Mouse (Mus musculus) lung, postnatal 0 days (tissue): ENCODE data around the gene Zdhhc5. TPM values are rescaled to one million over a fixed set of nuclear protein-coding genes. Genes with fewer than 3 reads are reported as not detected.

Experiments used
- ATAC-seq: fragments of 200-750 bp; cut with Nextera tagmentation; 2 replicates; pipeline ENCODE4 v1.8.0; 2017; ENCODE audit warnings: moderate library complexity
- DNase-seq: peaks from one replicate; pipeline ENCODE4 v3.0.0-alpha.2; 2016; ENCODE audit warnings: low spot score
- H3K27ac ChIP-seq: fragments of 300-500 bp; sonication (generic); 2 replicates; pipeline ENCODE4 v1.5.1; 2014; ENCODE audit warnings: antibody characterized with exemption, mild to moderate bottlenecking, low read length, mixed read lengths
- H3K27me3 ChIP-seq: fragments of 300-500 bp; sonication (generic); replicated peaks from 2 replicates; pipeline ENCODE4 v1.6.1; 2014; ENCODE audit warnings: low read length, mixed read lengths; ENCODE audit not compliant: insufficient read depth
- H3K36me3 ChIP-seq: fragments of 300-500 bp; sonication (generic); 2 replicates; pipeline ENCODE4 v1.6.1; 2014; ENCODE audit warnings: low read length, mixed read lengths; ENCODE audit not compliant: insufficient read depth
- H3K4me1 ChIP-seq: fragments of 300-500 bp; sonication (generic); 2 replicates; pipeline ENCODE4 v1.6.1; 2014; ENCODE audit warnings: antibody characterized with exemption, low read depth, low read length, mixed read lengths; ENCODE audit not compliant: insufficient read depth
- H3K4me2 ChIP-seq: fragments of 300-500 bp; sonication (generic); replicated peaks from 2 replicates; pipeline ENCODE4 v1.6.1; 2014; ENCODE audit warnings: low read depth, mild to moderate bottlenecking, low read length, moderate library complexity, mixed read lengths
- H3K4me3 ChIP-seq: fragments of 300-500 bp; sonication (generic); 2 replicates; pipeline ENCODE4 v1.5.1; 2014; ENCODE audit warnings: low read depth, low read length
- H3K9ac ChIP-seq: fragments of 300-500 bp; sonication (generic); replicated peaks from 2 replicates; pipeline ENCODE4 v1.6.1; 2014; ENCODE audit warnings: low read depth, mild to moderate bottlenecking
- H3K9me3 ChIP-seq: fragments of 300-500 bp; sonication (generic); 2 replicates; pipeline ENCODE4 v1.6.1; 2016; ENCODE audit warnings: low read length, mixed read lengths
- CTCF ChIP-seq: IDR thresholded peaks from 2 replicates; pipeline ENCODE4 v1.5.1; 2016; ENCODE audit warnings: antibody characterized with exemption, mild to moderate bottlenecking
- EP300 ChIP-seq: IDR thresholded peaks from 2 replicates; pipeline ENCODE4 v1.6.1; 2016; ENCODE audit warnings: antibody characterized with exemption, mild to moderate bottlenecking, control low read depth
- WGBS: fragments of 180-500 bp; shearing (Covaris S2); extraction: QIAGEN DNeasy Blood & Tissue Kit; methylation state at CpG from one replicate; pipeline ENCODE4 v1.1.7; 2014; 5-methylcytosine and 5-hydroxymethylcytosine counted together
- polyA plus RNA-seq: library from polyadenylated mRNA; unstranded; fragments of >200 nt; fragmentation: Nextera tagmentation; extraction: Ambion mirVana; gene quantifications from 2 replicates; pipeline ENCODE4 v1.2.1, GENCODE M21; 2015

Zdhhc5 gene
- polyA plus RNA-seq, 1 experiment from 2014 or later: 15.8 TPM

GRCm38 (mm10) chr2:84758542-84759127 is 43.7 kb upstream of the Zdhhc5 start:
- H3K4me3 ChIP-seq: no peak overlapping the region
- H3K4me1 ChIP-seq: no peaks in the 10 kb centered on the region
- ATAC-seq (peak; percentile 57), DNase-seq (peak; percentile 73)
- H3K9ac ChIP-seq: no peak overlapping the region
- H3K27ac ChIP-seq: no peak overlapping the region
- H3K4me2 ChIP-seq: no peak overlapping the region
- H3K27me3 ChIP-seq: no peaks in the 10 kb centered on the region
- 0% methylated on average over 2 of the region's 2 CpGs for WGBS
- H3K36me3 ChIP-seq: no peaks in the 10 kb centered on the region
- TF ChIP-seq CTCF (peak; percentile 87), EP300 (no peak)
- no peaks in the 10 kb centered on the region for H3K9me3 ChIP-seq

GRCm38 (mm10) chr2:84757026-84757682 is 42.2 kb upstream of the Zdhhc5 start:
- no peaks in the 10 kb centered on the region for H3K27me3 ChIP-seq
- no peak overlapping the region for H3K4me2 ChIP-seq
- no peak for DNase-seq
- H3K4me1 ChIP-seq: no peaks in the 10 kb centered on the region
- H3K4me3 ChIP-seq: no peak overlapping the region
- no peaks in the 10 kb centered on the region for H3K9me3 ChIP-seq
- no peak overlapping the region for H3K27ac ChIP-seq
- ATAC-seq: no peak
- no peaks in the 10 kb centered on the region for H3K36me3 ChIP-seq
- TF ChIP-seq CTCF: no peak
- no peak for TF ChIP-seq EP300
- no peak overlapping the region for H3K9ac ChIP-seq
- WGBS: 58% methylated on average over 7 of the region's 7 CpGs

GRCm38 (mm10) chr2:84756245-84756644 is 41.3 kb upstream of the Zdhhc5 start:
- Histone ChIP-seq H3K36me3 (no peaks in the 10 kb centered on the region), H3K9ac (no peak overlapping the region), H3K4me3 (no peak overlapping the region), H3K9me3 (no peaks in the 10 kb centered on the region), H3K4me1 (no peaks in the 10 kb centered on the region), H3K27ac (no peak overlapping the region), H3K27me3 (no peaks in the 10 kb centered on the region), H3K4me2 (no peak overlapping the region)
- no peak for TF ChIP-seq EP300
- TF ChIP-seq CTCF: no peak
- WGBS: 61% methylated on average over 5 of the region's 5 CpGs
- ATAC-seq (no peak), DNase-seq (no peak)

GRCm38 (mm10) chr2:84750115-84750514 is 35.1 kb upstream of the Zdhhc5 start:
- H3K9ac ChIP-seq: no peak overlapping the region
- 46% methylated on average over 6 of the region's 6 CpGs for WGBS
- no peaks in the 10 kb centered on the region for H3K27me3 ChIP-seq
- no peak overlapping the region for H3K4me2 ChIP-seq
- H3K27ac ChIP-seq: peak overlapping the region; percentile 23; the same call in 1 of the 2 replicates
- no peaks in the 10 kb centered on the region for H3K36me3 ChIP-seq
- DNase-seq: peak; percentile 93
- no peaks in the 10 kb centered on the region for H3K9me3 ChIP-seq
- TF ChIP-seq CTCF (no peak), EP300 (peak; percentile 86)
- no peaks in the 10 kb centered on the region for H3K4me1 ChIP-seq
- H3K4me3 ChIP-seq: no peak overlapping the region
- ATAC-seq: peak; percentile 94

- TF ChIP-seq CTCF (no peak), EP300 (no peak)
- 2% methylated on average over 10 of the region's 10 CpGs for WGBS
- H3K9ac ChIP-seq: peak overlapping the region; percentile 13
- DNase-seq (peak; percentile 49), ATAC-seq (peak; percentile 39)
- H3K4me1 ChIP-seq: peaks cover 18% of the 10 kb centered on the region
- H3K36me3 ChIP-seq: no peaks in the 10 kb centered on the region
- H3K9me3 ChIP-seq: no peaks in the 10 kb centered on the region
- H3K27ac ChIP-seq: peak overlapping the region; percentile 91
- H3K4me3 ChIP-seq: peak overlapping the region; percentile 84
- H3K4me2 ChIP-seq: peak overlapping the region; percentile 91
- no peaks in the 10 kb centered on the region for H3K27me3 ChIP-seq
These were observed 29.1 kb upstream of the Zdhhc5 start for GRCm38 (mm10) chr2:84744126-84744525.

- H3K4me1 ChIP-seq: peaks cover 18% of the 10 kb centered on the region
- H3K4me2 ChIP-seq: peak within 1 kb of the TSS; percentile 91
- 1% methylated on average over 22 of the region's 25 CpGs for WGBS
- H3K9me3 ChIP-seq: no peaks in the 10 kb centered on the region
- DNase-seq (peak; percentile 98), ATAC-seq (peak; percentile 96)
- H3K27ac ChIP-seq: peak within 1 kb of the TSS; percentile 91
- peak within 1 kb of the TSS; percentile 71 for H3K9ac ChIP-seq
- H3K27me3 ChIP-seq: no peaks in the 10 kb centered on the region
- no peaks in the 10 kb centered on the region for H3K36me3 ChIP-seq
- no peak for TF ChIP-seq EP300
- no peak for TF ChIP-seq CTCF
- H3K4me3 ChIP-seq: peak within 1 kb of the TSS; percentile 84
These were observed 28.6 kb upstream of the Zdhhc5 start, which contains the start of gene Gm19426 for GRCm38 (mm10) chr2:84743561-84743960. TSS of gene Gm19426 (minus strand) at chr2:84743655.
